Mouse (Mus musculus): ENCODE measurements around the gene Tmem116.

The Tmem116 gene

DNA sequence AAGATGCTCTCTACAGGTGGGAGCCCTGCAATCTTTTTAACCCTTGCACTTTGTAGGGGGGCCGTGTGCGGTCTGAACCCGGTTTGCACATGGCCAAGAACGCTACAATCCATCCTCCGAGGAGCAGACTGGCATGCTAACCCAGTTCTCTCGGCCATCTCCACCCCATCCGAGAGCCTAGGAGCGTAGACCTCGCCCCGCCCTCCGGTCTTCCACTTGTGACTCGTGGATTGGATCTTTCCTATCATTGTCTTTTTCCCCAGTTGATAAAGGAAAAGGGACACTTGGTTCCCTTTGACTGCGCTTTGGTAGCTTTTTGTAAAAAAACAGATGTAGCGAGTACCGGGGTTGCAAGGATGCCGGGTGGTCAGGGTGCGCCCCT lies at the start of gene Tmem116:
Tmem116 (plus strand) TSS at position 250 of the 382 bp plus-strand sequence.
- peak; percentile 54 for DNase-seq (ENCODE audit: extremely low spot score)

DNA sequence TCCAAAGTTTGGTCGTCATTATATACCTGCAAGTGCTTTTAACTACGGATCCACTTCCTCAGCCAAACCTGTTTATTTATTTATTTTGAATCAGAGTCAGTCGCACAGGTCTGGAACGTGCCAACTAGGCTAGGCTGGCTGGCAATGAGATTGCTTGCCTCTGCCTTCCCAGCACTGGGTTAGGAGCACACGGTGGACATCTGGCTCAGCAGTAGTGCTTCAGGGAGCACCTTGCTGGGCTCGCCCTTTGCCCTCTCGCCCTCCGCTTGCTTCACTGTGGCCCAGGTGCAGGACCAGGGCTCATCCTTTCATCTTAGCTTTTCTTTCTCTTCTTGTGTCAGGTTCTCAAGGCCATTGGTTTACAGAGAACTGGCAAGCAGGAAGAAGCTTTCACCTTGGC lies 43.8 kb upstream of the Tmem116 start:
- no peak for DNase-seq (ENCODE audit: extremely low spot score)

DNA sequence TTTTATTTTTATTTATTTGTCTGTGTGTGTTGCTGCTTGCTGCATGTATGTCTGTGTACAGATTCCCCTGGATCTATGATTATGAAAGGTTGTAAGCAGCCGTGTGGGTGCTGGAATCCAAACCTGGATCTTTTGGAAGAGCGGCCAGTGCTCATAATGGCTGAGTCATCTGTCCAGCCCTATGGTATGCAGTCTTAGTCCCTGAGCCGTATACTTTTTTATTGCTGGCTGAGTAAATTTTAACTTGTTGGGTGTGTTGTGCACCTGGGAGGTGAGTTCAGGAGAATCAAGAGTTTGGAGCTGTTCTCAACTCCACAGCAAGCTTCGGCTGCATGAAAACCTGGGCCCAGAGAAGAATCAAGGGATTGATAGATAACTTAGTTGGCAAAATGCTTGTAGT lies 40.7 kb upstream of the Tmem116 start:
- DNase-seq (ENCODE audit: extremely low spot score) = no peak

DNA sequence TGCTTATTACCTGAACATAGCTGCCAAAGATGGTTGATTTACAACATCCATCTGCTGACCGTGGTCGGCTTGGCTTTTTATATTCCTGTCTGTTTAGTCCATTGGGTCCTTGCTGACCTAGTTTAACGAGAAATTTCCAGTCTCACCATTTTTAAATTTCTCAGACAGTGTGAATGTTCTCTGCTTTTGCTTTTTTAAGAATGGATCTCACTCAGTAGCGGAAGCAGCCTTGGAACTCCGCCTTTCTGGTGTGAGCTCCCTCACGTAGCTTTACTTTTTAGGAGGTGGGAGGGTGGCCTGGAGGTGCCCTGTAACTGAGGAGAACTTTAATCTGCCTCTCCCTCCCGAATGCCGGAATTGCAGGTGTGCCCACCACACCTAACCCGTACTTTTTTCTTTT lies 31.0 kb upstream of the Tmem116 start:
- no peak for DNase-seq (ENCODE audit: extremely low spot score)

DNA sequence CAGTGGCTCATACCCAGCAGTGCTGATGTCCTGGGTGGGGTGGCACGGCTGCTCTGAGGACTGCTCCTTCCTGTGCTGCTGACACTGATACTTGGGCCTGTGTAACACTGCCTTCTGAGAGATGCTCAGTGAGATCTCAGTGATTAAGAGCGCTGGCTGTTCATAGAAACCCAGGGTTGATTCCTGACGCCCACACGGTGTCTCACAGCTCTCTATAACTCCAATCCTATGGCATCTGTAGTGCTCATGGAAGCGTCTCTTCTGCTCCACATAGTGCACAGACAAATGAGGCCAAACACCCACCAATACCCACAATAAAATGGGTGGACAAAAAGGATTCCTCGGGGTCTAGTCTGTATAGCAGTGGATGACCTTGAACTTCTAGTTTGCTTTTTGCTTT lies 28.9 kb upstream of the Tmem116 start:
- DNase-seq (ENCODE audit: extremely low spot score) = no peak

DNA sequence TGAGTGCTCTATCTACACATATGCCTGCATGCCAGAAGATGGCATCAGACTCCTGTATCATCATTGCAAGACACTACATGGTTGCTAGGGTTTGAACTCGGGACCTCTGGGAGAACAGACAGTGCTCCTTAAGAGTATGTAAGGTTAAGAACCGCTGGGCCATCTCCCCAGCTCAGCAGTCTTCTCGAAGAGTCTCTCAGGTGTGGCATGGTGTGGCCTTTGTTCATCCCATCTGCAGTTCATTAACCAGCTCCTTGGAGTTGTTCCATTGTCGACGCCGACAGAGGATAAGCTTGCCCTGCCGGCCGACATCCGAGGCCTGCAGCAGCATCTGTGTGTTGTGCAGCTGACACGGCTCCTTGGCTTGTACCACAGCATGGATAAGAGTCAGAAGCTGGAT lies 28.4 kb upstream of the Tmem116 start:
- no peak for DNase-seq (ENCODE audit: extremely low spot score)

DNA sequence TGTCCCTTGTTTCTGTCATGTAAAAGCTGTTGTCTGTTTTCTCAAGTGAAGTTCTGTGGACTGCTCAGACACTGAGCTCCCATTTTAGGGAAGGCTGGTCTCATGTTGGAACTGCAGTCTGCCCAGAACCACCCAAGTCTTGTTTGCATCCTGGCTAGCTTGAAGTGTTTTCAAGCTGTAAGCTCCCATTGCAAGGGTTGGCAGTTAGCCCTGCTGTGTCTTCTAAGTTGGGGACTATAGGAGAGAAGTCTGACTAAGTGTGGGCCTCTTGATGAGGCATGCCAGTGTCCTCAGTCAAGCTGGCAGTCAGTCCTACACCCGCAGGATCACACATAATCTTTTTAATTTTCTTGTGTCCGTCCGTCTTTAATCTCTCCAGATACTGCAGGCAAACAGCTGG lies 22.7 kb upstream of the Tmem116 start:
- DNase-seq (ENCODE audit: extremely low spot score) = no peak

DNA sequence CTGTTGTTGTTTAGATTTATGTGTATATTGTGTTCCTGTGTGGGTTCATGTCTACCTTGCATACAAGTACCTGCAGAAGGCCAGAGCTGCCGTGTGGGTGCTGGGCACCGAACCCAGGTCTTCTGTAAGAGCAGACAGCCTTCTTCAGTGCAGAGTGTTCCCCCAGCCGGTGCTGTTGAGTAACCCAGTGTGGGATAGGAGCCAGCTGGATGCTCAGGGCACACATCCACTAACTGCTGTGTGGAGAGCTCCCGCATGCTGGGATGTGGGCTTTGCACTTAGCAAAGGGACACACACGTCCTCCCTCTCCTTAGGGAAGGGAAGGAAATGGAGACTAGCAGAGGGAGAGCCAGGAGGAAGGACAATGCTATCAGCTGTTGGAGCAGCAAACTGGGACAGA lies 13.6 kb upstream of the Tmem116 start:
- no peak for DNase-seq (ENCODE audit: extremely low spot score)

DNA sequence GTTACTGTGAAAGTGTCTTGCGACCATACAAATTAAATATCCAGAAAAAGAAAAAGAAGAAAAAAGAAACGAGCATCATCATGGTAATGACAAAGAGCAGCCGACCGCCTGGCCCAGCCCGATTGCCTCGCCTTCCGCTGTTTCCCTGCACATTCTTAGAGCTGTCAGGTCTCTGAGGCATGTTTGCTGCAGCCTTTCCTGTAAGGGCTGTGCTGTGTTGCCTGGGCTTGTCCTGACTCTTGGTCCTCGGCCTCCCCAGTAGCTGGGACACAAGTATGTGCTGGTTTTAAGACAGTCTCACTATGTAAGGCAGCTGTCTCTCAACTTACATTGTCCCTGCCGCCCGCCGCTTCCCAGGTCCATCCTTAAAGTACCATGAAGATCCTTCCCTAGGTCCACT lies 12.9 kb upstream of the Tmem116 start:
- no peak for DNase-seq (ENCODE audit: extremely low spot score)

DNA sequence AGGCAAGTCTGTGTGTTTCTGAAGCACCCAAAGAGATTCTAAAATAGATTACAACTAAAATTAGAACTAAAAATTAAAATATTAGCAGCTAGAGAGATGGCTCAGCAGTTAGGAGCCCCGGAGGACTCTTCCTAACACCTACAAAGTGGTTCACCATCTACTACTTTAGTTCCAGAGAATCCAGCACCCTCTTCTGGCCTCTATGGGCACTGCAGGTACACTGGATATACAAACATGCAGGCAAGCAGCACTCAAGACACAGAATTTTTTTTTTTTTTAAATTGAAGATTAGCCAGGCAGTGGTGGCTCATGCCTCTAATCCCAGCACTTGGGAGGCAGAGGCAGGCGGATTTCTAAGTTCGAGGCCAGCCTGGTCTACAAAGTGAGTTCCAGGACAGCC lies 8.1 kb upstream of the Tmem116 start:
- peak; percentile 35 for DNase-seq (ENCODE audit: extremely low spot score)

DNA sequence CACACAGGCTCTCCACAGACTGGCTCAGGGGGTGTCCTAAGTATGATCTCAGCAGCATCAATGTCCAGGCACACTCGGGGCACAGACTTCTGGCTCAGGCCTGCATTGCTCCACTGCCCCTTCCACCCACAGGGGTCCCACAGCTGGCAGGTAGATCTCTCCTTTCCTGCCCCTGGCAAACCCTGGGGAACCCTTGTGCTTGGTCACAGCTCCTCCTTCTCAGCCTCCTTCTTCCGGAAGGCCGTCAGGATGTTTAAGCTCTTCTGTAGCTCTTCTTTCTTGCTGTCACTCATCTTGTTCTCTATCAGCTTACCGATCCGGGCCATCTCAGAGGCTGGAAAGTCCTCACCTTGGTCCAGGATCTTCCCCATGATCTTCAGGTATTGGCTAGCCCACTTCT lies 6.8 kb upstream of the Tmem116 start:
- DNase-seq (ENCODE audit: extremely low spot score) = no peak

DNA sequence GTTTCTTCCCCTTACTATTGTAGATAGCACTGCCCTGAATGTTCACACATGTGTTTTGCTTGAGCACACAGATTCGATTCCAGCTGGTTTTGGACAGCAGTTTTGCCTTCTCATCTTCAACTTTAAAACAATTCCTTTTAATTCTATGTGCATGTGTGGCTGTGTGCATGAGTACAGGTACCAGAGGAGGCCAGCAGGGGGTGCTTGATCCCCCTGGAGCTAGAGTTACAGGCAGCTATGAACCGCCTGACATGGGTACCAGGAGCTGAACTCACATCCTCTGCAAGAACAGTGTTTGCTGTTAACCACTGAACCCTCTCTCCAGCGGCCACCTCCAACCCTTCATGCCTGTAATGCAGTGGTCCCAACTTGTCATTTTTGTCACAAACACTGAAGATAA lies 3.2 kb upstream of the Tmem116 start:
- no peak for DNase-seq (ENCODE audit: extremely low spot score)

DNA sequence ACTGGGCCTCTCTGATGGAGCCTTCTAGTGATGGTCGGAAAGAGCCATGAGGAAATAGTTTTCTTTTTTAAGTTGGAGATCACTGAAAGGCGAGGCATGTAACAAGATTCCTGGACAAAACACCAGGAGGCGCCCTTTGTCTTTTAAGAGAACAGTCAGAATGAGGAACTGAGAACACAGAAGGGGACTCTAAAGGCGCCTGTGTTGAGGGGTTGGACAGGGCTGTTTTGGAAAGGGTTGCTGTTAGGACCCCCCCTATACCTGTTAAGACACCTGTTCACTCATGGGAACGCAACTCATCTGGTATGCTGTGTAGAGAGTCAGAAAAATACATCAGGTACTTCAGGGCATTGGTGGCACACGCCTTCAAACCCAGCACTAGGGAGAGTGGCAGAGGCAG lies 1.7 kb upstream of the Tmem116 start:
- DNase-seq (ENCODE audit: extremely low spot score) = peak; percentile 37

DNA sequence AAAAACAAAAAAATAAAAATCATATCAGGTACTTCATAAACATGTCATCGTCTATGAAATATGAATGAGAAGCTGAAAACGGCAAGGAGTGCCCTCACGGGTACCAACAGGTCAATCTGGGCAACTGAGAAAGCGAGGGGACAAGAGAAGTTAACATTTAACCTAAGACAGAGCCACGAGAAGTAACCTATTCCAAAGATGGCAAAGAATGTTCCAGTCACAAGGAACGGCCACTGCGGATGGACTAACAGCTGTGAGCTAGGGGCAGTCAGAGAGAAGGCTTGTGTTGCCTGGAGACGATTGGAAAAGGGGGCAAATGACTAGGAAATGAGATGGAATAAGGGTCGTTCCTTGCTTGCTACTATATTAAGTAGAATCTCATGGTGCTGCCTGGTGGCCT lies 1.2 kb upstream of the Tmem116 start:
- DNase-seq (ENCODE audit: extremely low spot score) = no peak

DNA sequence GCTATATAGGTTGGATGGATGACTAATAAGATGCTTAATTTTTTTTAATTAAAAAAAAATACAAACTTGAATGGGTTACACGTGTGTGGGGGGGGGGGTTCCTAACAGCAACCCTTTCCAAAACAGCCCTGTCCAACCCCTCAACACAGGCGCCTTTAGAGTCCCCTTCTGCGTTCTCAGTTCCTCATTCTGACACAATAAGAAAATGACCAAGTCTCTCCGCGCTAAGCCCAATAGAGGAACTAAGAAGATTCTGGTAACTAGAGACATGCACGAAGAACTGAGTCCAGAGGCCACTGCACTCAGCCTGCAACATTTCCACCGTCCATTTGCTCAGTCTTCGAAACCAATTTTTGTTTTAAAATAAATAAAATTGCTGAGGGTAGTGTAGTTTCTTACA lies 490 bp upstream of the Tmem116 start:
- no peak for DNase-seq (ENCODE audit: extremely low spot score)

DNA sequence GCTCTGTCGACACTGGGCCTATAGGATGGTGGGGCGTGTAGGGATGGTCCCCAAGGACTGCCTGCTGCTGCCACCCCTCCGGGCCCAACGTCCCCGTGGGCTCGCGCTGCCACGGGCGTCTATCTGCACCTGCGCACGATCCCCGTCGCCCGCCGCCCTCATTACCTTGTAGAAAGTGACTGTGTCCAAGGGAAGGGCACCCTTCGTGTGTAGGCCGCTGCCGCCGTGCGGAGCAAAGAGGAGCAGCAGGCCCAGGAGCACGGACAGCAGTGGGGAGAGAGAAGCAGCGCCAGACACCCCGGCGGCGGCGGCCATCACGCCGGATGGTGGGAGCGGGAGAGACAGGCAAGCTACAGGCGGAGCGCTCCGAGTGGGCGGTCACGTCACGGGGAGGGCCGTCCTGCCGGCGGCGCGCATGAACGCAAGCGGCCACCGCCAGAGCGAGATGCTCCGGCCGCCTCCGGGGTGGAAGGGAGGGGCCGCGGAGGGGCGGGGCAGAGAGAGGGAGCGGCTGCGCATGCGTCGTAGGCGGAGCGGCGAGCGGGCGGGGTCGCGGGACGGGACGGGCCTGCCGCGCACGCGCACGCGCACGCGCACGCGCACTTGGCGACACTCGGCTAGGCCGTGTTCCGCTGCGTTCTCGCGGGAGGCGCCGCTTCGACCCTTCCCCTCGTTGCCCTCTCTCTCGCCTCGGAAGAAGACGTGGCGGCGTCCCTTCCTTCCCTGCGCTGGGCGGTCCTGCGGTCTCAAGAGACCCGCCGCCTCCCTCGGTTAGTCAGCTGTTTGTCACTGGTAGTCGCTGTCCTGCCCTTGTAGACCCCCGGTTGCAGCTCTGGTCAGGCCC lies 555 bp downstream of the Tmem116 start, which contains the start of gene Erp29:
Erp29 (minus strand) TSS at position 481 of the 844 bp plus-strand sequence.
- DNase-seq (ENCODE audit: extremely low spot score) = peak; percentile 99

DNA sequence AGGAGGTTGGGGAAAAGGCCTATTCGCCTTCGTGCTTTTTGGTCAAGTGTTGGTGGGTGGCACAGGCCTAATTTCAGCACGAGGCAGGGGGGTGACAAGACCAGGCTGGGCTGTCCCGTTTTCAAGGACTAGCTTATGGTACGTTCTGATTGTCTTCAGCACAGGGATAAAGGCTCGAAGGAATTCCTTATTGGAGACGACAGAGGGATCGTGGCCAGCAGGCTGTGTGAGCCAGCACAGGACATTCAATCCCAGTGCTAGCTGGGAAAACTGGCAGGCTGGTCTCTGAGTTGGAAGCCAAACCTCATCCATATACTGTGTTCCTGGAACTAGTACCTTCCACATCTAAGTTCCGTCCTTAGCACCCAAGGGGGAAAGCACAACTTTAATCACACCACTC lies 1.2 kb downstream of the Tmem116 start:
- no peak for DNase-seq (ENCODE audit: extremely low spot score)

DNA sequence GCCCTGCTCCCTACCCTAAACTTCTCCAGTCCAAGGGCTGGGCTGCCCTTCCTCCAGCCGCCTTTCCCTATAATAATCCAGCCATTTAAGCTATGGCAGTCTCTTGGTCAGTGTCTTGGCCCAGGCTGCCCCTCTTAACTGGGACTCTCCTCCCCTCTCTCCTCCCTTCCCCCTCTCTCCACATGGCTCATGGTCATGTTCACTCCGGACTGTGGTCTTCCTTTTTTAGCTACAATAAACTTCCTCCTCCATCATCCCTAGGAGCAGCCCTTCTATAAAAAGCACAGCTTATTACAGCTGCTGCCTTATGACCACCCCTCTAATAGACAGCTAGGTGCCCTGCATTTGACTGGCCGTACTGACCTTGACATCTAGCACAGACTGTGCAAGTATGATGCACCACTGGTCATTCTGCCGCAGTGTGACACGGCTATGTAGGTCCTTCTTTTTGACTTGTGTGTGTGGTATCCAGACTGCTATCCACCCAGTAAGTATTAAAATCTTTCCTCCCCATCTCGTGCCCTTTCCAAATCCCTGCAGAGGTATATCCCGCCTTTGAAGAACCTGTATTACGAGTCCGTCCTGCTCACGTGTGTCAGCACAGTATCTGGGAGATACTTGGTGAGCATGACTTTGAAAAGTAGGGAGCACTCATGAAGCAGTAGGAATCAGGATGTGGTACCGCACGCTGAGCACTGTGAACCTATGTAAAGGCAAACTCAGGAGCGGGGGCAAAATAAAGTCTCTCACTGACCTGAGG lies 2.2 kb downstream of the Tmem116 start:
- no peak for DNase-seq (ENCODE audit: extremely low spot score)

DNA sequence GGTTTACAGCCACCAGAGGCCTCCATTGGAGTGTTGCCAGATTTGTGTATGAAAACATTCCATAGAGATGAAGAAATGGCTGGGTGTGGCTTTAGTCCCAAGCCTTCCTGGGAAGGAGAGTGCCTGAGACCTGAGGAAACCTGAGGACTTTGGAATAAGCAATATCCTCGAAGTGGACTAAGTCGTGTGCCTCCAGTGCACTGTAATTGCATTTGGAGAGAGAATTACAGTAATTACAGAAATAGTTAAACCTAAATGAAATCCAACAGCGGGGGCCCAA lies 2.8 kb downstream of the Tmem116 start:
- no peak for DNase-seq (ENCODE audit: extremely low spot score)

DNA sequence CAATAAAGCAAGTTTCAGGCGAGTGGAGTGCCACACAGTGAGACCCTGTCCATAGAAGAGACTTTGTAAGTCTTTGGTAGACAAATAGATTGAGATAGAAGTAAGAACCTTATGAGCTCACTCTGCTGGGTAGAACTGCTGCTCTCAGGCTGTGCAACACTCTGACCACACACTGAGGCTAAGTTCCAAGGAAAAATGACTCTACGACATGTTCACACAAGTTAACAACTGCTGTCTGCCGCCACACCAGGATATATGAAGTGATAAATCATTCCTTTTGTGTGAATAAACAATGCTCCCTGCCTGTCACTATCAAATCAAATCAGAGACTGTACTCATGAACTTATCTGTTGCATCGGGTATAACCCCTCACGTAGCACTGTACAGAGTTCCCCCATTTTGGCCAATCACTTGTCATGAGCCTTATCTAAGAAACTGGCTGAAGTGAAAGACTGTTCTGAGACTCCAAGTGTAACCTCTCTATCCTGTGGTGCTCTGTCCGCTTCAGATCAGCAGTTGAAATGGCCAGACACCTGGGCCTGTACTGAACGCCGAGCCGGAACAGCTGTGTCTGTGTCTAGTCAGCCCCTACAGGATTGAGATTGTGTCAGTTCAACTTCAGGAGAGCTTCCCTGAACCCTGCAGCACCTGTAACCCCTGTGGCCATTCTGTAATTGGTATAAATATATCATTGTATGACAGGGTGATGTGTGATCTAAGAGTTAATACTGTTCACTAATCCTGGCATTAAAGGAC lies 4.0 kb downstream of the Tmem116 start:
- no peak for DNase-seq (ENCODE audit: extremely low spot score)

DNA sequence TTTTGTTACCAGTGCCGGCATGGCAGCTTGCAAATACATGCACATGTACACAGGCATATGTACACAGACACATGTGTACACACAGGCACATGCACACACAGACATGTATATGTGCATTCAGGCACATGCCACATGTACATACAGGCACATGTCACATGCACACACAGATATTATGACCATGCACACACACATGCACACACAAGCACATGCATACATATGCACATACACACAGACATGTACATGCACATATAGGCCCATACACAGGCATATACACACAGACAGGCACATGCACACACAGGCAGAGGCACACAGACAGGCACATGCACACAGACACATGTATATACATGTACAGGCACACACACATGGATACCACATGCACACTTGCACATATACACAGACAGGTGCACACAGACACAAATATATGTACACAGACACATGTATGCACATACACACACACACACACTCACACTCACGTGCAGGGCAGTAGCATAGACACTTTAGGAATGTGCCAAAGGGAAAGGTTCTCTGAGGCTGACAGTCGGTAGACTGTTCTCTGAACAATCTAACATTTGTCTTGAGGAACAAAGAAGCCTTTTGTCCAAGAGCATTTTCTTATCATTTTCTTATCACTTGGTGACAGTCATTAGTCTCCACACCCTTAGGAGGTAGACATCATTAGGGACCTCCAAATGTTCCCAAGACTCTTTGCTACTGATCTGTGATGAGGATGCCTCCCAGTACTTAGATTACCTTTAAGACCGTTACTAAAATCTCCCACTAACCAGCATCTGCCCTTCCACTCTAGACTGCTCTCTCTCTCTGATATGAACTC lies 9.9 kb downstream of the Tmem116 start:
- DNase-seq (ENCODE audit: extremely low spot score) = no peak

DNA sequence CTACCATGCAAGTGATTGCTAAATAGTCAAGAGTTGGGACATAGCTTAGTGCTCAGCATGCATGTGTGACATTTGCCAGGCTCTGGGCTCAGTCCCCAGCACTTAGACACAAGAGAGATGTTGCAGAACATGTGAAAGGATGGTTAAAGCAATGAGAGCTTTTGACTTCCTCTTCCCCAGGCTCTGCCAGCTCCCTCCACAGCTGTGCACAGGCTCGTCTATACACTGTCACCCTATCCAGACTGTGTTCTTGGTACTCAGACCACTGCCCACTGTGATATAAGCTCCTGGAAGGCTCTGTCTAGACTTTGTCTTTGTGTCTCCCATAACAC lies 10.4 kb downstream of the Tmem116 start:
- DNase-seq (ENCODE audit: extremely low spot score) = no peak

Measured in embryo, embryonic 9.5 days (tissue).